Mouse (Mus musculus): ENCODE results near the gene Fto. TPM values are rescaled to one million over a fixed set of nuclear protein-coding genes. Genes with fewer than 3 reads are reported as not detected.

Gene Fto
- polyA plus RNA-seq, 1 experiment from 2014 or later, result 19.9 TPM

DNA sequence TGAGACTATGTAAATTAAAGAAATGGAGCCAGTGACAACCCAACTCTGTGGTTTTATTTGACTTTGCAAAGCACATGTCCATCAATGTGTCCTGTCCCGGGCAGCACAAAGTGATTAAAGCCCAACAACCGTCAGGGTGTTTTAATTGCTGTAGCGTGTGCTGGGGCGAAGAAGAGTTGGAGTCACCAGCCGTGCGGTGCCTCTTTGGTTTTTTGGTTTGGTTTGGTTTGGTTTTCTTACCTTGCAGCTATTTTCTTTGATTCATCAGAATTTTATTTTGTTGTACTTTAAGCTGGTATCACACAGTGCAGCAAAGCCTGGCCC, 263.6 kb downstream of the Fto start:
- H3K9me3 ChIP-seq (replicated peaks; ENCODE audit: control insufficient read depth, low read length), result no peaks in the 10 kb centered on the region
- WGBS (ENCODE audit: insufficient replicate concordance), result 68% methylated on average over 6 of the region's 6 CpGs
- no peaks in the 10 kb centered on the region for H3K36me3 ChIP-seq (ENCODE audit: control insufficient read depth, insufficient read depth)
- ATAC-seq (ENCODE audit: low read depth), result no peak
- no peak overlapping the region for H3K9ac ChIP-seq (ENCODE audit: low read depth, low read length)
- no peak overlapping the region for H3K27ac ChIP-seq (ENCODE audit: low read length)
- no peaks in the 10 kb centered on the region for H3K27me3 ChIP-seq (ENCODE audit: control insufficient read depth, insufficient read depth, low read depth, low read length)
- H3K4me2 ChIP-seq (ENCODE audit: low read depth, low read length), result no peak overlapping the region
- no peaks in the 10 kb centered on the region for H3K4me1 ChIP-seq (ENCODE audit: control insufficient read depth, low read depth, low read length)
- no peak overlapping the region for H3K4me3 ChIP-seq (ENCODE audit: low read depth, low read length)

DNA sequence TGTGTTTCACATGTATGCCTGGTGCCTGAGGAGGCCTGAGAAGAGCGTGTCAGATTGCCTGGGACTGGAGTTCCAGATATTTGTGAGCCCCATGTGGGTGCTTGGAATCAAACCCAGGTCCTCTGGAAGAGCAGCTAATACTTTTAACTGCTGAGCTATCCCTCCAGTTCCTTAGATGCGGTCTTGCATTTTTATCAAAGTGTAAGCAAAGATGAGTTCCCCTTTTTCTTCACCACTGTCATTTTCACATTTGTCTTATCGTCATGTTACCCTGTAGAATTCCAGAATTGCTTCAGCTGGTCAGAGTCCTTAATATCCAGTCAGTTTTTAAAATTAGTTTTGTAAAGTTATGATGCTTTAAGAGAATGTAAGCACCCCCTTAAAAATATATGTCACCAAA, 264.3 kb downstream of the Fto start:
- no peak overlapping the region for H3K9ac ChIP-seq (ENCODE audit: low read depth, low read length)
- WGBS (ENCODE audit: insufficient replicate concordance), result 44% methylated on average over 3 of the region's 3 CpGs
- no peak for ATAC-seq (ENCODE audit: low read depth)

DNA sequence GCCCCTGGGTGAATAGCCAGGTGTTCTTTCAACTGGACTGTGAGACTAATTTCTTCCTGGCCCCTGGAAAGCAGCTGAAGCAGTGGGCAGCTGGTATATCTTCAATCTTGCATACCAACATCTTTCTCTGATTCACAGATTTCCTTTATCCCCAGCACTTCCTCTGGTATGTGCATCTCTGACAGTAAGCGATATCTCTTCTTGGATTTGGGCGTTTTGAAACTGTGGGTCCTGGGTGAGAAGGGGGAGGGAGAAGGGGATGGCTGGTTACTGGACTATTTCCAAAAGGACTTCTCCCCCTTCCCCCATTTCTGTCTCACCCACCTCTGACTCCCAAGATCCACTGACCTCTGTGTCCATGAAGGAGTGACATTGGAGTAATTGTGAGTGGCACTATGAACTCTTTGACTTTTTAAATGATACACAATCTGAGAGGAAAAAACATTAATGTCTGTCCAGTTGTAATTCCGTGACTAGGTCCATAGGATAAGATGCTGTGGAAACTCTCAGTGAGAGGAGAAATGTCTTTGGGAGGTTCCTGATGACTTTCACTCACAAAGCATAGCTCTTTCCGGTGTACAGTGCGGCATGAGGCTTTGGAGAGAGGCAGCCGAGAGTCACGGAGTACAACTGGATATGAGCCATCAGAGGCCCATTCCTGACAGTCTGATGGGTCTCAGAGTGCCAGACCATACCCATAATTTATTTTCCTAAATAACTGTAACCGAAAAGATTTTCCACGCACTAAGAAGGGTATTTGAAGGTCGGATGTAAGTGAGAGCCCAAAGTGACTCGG, 271.5 kb downstream of the Fto start:
- Histone ChIP-seq H3K4me2 (ENCODE audit: low read depth, low read length) (no peak overlapping the region), H3K4me1 (ENCODE audit: control insufficient read depth, low read depth, low read length) (no peaks in the 10 kb centered on the region), H3K9ac (ENCODE audit: low read depth, low read length) (no peak overlapping the region), H3K27ac (ENCODE audit: low read length) (no peak overlapping the region), H3K9me3 (replicated peaks; ENCODE audit: control insufficient read depth, low read length) (no peaks in the 10 kb centered on the region), H3K36me3 (ENCODE audit: control insufficient read depth, insufficient read depth) (no peaks in the 10 kb centered on the region), H3K27me3 (ENCODE audit: control insufficient read depth, insufficient read depth, low read depth, low read length) (no peaks in the 10 kb centered on the region), H3K4me3 (ENCODE audit: low read depth, low read length) (no peak overlapping the region)
- 73% methylated on average over 11 of the region's 11 CpGs for WGBS (ENCODE audit: insufficient replicate concordance)
- no peak for ATAC-seq (ENCODE audit: low read depth)

More for the DNA sequence above, 264.3 kb downstream of the Fto start:
- H3K27ac ChIP-seq (ENCODE audit: low read length), result no peak overlapping the region
- H3K4me3 ChIP-seq (ENCODE audit: low read depth, low read length), result no peak overlapping the region
- H3K4me2 ChIP-seq (ENCODE audit: low read depth, low read length), result no peak overlapping the region
- no peaks in the 10 kb centered on the region for H3K4me1 ChIP-seq (ENCODE audit: control insufficient read depth, low read depth, low read length)
- H3K9me3 ChIP-seq (replicated peaks; ENCODE audit: control insufficient read depth, low read length), result no peaks in the 10 kb centered on the region
- H3K36me3 ChIP-seq (ENCODE audit: control insufficient read depth, insufficient read depth), result no peaks in the 10 kb centered on the region
- no peaks in the 10 kb centered on the region for H3K27me3 ChIP-seq (ENCODE audit: control insufficient read depth, insufficient read depth, low read depth, low read length)

DNA sequence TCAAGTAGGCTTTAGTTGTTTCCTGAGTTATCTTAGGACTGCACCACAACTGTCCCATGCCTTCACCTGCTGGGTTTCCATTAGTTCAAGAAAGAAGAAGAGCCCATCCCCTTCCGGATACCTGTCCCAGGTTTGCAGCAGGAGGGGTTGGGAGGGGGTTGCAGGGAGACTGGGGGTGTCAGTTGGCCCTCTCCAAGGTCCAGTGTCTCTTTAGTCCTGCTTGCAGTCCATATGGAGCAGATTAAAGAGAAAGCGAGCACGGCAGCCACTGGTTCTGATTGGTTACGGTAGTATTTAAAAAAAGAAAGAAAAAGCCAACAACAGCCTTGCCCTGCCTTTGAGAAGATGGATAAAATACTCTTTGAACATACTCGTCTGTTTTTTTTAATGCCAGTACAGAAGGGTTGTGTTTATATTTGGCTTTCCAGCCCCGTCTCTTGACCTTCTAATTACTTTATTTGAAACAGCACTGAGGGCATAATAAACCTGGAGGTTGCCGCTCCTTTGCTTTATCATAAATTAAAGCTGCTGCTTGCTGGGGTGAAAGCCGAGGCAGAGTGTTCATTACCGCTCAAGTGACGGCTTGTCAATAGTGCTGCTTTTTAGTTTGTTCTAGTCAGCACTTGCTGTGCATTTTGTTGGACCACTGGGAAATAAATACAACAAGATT, 279.2 kb downstream of the Fto start:
- no peak overlapping the region for H3K4me2 ChIP-seq (ENCODE audit: low read depth, low read length)
- no peaks in the 10 kb centered on the region for H3K9me3 ChIP-seq (replicated peaks; ENCODE audit: control insufficient read depth, low read length)
- WGBS (ENCODE audit: insufficient replicate concordance), result 63% methylated on average over 10 of the region's 10 CpGs
- H3K4me1 ChIP-seq (ENCODE audit: control insufficient read depth, low read depth, low read length), result no peaks in the 10 kb centered on the region
- no peak overlapping the region for H3K4me3 ChIP-seq (ENCODE audit: low read depth, low read length)
- ATAC-seq (ENCODE audit: low read depth), result no peak
- no peak overlapping the region for H3K27ac ChIP-seq (ENCODE audit: low read length)
- H3K9ac ChIP-seq (ENCODE audit: low read depth, low read length), result no peak overlapping the region
- no peaks in the 10 kb centered on the region for H3K27me3 ChIP-seq (ENCODE audit: control insufficient read depth, insufficient read depth, low read depth, low read length)
- no peaks in the 10 kb centered on the region for H3K36me3 ChIP-seq (ENCODE audit: control insufficient read depth, insufficient read depth)

DNA sequence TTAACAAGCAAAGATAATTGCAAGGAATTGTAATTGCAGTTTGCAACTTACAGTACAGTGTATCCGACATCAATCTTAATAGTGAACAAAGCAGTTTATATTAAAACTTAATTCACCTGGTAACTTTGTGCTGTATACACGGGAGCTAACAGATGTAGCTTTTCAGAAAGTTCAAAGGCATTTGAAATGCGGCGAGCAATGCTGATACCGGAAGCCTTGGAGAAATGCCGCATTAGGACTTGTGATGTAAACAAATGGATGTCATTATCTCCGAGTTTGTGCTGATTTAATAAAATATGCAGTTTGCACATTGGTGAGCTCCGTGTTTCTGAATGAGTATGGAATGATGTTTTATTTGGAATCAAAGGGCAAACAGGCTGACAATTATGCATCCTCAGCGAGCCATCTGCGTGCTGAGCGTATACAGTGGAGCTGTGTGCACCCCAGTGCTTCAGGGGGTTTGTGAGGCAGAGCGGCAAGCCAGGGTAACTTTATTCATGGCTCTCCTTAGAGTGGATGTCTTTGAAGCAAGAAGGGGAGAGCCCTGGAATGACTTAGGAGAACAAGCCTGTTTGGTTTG, 280.0 kb downstream of the Fto start:
- no peak overlapping the region for H3K9ac ChIP-seq (ENCODE audit: low read depth, low read length)
- WGBS (ENCODE audit: insufficient replicate concordance), result 66% methylated on average over 12 of the region's 12 CpGs
- no peaks in the 10 kb centered on the region for H3K4me1 ChIP-seq (ENCODE audit: control insufficient read depth, low read depth, low read length)
- no peak overlapping the region for H3K27ac ChIP-seq (ENCODE audit: low read length)
- no peaks in the 10 kb centered on the region for H3K27me3 ChIP-seq (ENCODE audit: control insufficient read depth, insufficient read depth, low read depth, low read length)
- no peak overlapping the region for H3K4me3 ChIP-seq (ENCODE audit: low read depth, low read length)
- H3K36me3 ChIP-seq (ENCODE audit: control insufficient read depth, insufficient read depth), result no peaks in the 10 kb centered on the region
- H3K4me2 ChIP-seq (ENCODE audit: low read depth, low read length), result no peak overlapping the region
- no peak for ATAC-seq (ENCODE audit: low read depth)
- H3K9me3 ChIP-seq (replicated peaks; ENCODE audit: control insufficient read depth, low read length), result no peaks in the 10 kb centered on the region

DNA sequence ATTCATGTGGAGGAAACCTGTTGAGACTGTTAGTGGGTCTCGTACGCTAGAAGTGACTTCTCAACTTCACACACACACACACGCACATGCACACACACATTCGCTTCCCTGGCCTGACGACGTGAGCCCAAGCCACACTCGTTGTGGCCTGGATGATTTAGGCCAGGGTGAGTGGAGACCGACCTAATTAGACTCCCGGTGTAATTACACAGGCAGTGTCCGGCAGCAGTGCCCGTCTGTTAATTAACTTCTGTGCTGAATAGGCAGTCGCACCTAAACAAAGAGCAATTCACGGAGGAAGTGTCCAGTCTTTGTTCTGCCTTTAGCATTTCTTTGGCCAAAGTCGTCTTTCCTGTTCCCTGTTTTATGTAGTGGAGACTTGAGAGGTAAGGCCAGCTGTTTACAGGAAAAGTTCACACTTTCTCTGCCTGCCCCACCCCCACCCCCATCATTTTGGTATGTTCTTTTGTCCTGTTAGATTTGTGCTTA, 286.1 kb downstream of the Fto start:
- Histone ChIP-seq H3K27me3 (ENCODE audit: control insufficient read depth, insufficient read depth, low read depth, low read length) (no peaks in the 10 kb centered on the region), H3K36me3 (ENCODE audit: control insufficient read depth, insufficient read depth) (no peaks in the 10 kb centered on the region), H3K4me2 (ENCODE audit: low read depth, low read length) (no peak overlapping the region), H3K9me3 (replicated peaks; ENCODE audit: control insufficient read depth, low read length) (no peaks in the 10 kb centered on the region), H3K4me1 (ENCODE audit: control insufficient read depth, low read depth, low read length) (no peaks in the 10 kb centered on the region), H3K9ac (ENCODE audit: low read depth, low read length) (no peak overlapping the region), H3K27ac (ENCODE audit: low read length) (no peak overlapping the region), H3K4me3 (ENCODE audit: low read depth, low read length) (no peak overlapping the region)
- no peak for ATAC-seq (ENCODE audit: low read depth)
- 66% methylated on average over 14 of the region's 14 CpGs for WGBS (ENCODE audit: insufficient replicate concordance)

DNA sequence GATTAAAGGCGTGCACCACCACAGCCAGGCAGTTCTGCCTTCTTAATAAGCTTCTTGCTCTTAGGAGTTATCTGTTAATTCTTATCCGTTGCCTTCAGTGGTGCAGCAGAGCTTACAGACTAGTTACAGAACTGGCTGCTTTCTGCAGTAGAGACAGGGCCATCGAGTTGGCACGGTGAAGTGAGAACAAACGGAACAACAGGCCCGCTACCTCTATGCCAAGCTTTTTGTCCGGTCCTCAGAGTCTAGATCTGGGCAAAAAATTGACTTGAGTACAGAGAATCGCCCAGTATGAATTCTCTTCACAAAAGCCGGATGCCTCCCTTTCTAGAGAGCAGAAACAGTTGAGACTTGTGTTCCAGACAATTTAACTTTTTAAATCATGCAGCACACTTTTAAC, 290.4 kb downstream of the Fto start:
- H3K4me2 ChIP-seq (ENCODE audit: low read depth, low read length), result no peak overlapping the region
- no peaks in the 10 kb centered on the region for H3K36me3 ChIP-seq (ENCODE audit: control insufficient read depth, insufficient read depth)
- no peaks in the 10 kb centered on the region for H3K27me3 ChIP-seq (ENCODE audit: control insufficient read depth, insufficient read depth, low read depth, low read length)
- no peaks in the 10 kb centered on the region for H3K4me1 ChIP-seq (ENCODE audit: control insufficient read depth, low read depth, low read length)
- ATAC-seq (ENCODE audit: low read depth), result no peak
- no peak overlapping the region for H3K9ac ChIP-seq (ENCODE audit: low read depth, low read length)
- no peaks in the 10 kb centered on the region for H3K9me3 ChIP-seq (replicated peaks; ENCODE audit: control insufficient read depth, low read length)
- 68% methylated on average over 9 of the region's 9 CpGs for WGBS (ENCODE audit: insufficient replicate concordance)
- no peak overlapping the region for H3K27ac ChIP-seq (ENCODE audit: low read length)
- no peak overlapping the region for H3K4me3 ChIP-seq (ENCODE audit: low read depth, low read length)

DNA sequence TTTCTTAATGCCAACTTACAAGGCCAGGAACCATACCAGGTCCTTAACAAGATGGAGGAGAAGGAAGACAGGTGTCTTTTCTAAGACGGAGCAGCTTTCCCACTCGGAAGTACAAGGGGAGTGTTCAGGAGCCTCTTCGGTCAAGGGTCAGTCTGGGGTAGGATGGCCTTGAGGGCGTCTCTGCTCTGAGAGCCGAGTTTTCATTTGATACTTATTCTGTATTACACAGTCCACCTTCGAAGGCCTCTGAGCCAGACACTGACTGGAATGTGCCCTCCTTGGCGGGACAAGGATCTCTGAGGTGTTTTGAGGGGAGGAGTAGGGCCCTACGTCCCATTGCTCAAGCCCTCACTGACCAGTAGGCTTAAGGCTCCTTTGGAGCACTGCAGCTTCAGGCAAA, 292.6 kb downstream of the Fto start:
- no peak for ATAC-seq (ENCODE audit: low read depth)
- H3K4me1 ChIP-seq (ENCODE audit: control insufficient read depth, low read depth, low read length), result no peaks in the 10 kb centered on the region
- WGBS (ENCODE audit: insufficient replicate concordance), result 67% methylated on average over 8 of the region's 8 CpGs
- H3K4me2 ChIP-seq (ENCODE audit: low read depth, low read length), result no peak overlapping the region
- H3K27me3 ChIP-seq (ENCODE audit: control insufficient read depth, insufficient read depth, low read depth, low read length), result no peaks in the 10 kb centered on the region
- no peak overlapping the region for H3K27ac ChIP-seq (ENCODE audit: low read length)
- no peak overlapping the region for H3K9ac ChIP-seq (ENCODE audit: low read depth, low read length)
- no peaks in the 10 kb centered on the region for H3K36me3 ChIP-seq (ENCODE audit: control insufficient read depth, insufficient read depth)
- H3K4me3 ChIP-seq (ENCODE audit: low read depth, low read length), result no peak overlapping the region
- H3K9me3 ChIP-seq (replicated peaks; ENCODE audit: control insufficient read depth, low read length), result no peaks in the 10 kb centered on the region

DNA sequence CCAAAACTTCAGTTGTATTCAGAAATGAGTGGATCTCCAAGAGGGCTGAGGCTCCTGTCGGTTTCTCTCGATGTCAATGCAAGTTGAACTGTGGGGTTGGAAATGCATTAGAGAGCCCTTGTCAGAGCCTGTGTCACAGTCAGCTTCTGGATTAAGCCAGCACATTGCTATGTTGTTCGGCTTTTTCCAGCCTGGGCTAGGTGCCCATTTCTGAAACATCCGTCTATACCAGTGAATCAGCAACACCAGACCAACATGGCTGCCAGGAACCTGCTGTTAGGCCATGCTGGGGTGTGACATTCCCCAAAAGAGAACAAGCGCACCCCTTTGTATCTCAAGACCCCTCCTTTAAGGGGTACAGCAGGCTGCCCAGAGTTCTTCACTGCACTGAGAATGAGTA, 293.8 kb downstream of the Fto start:
- Histone ChIP-seq H3K27ac (ENCODE audit: low read length) (no peak overlapping the region), H3K27me3 (ENCODE audit: control insufficient read depth, insufficient read depth, low read depth, low read length) (no peaks in the 10 kb centered on the region), H3K36me3 (ENCODE audit: control insufficient read depth, insufficient read depth) (no peaks in the 10 kb centered on the region), H3K9me3 (replicated peaks; ENCODE audit: control insufficient read depth, low read length) (no peaks in the 10 kb centered on the region), H3K4me3 (ENCODE audit: low read depth, low read length) (no peak overlapping the region), H3K4me2 (ENCODE audit: low read depth, low read length) (no peak overlapping the region), H3K9ac (ENCODE audit: low read depth, low read length) (no peak overlapping the region), H3K4me1 (ENCODE audit: control insufficient read depth, low read depth, low read length) (no peaks in the 10 kb centered on the region)
- ATAC-seq (ENCODE audit: low read depth), result no peak
- 81% methylated on average over 5 of the region's 5 CpGs for WGBS (ENCODE audit: insufficient replicate concordance)

All from liver, embryonic 16.5 days (tissue).